Mouse (Mus musculus): ENCODE measurements around the gene Tdpoz4.
"Not testable (repeated sequence)": the region's sequence is repeated elsewhere in the genome, so short reads cannot be mapped to it uniquely, and the experiment has no call there.

Tdpoz4 gene

GRCm38 (mm10) chr3:93796098-93796497 is at the start of gene Tdpoz4:
TSS of gene Tdpoz4 (plus strand) at chr3:93796398.
- not testable (repeated sequence) for DNase-seq

- not testable (repeated sequence) for DNase-seq
These were observed 42.2 kb upstream of the Tdpoz4 start for GRCm38 (mm10) chr3:93754022-93754421.

GRCm38 (mm10) chr3:93772700-93773099 is 23.5 kb upstream of the Tdpoz4 start, which contains the start of gene Gm5773:
TSS of gene Gm5773 (plus strand) at chr3:93773000.
- DNase-seq = not testable (repeated sequence)

GRCm38 (mm10) chr3:93813341-93813740 is 17.1 kb downstream of the Tdpoz4 start:
- DNase-seq = not testable (repeated sequence)

GRCm38 (mm10) chr3:93825720-93826119 is 29.5 kb downstream of the Tdpoz4 start, which contains the start of gene Tdpoz3:
TSS of gene Tdpoz3 (plus strand) at chr3:93826020.
- DNase-seq = not testable (repeated sequence)

Data from liver (tissue).